Mouse (Mus musculus): Measurements from ENCODE around the gene Tpgs1.

Gene Tpgs1

GRCm38 (mm10) chr10:79668771-79669575, at the start of gene Tpgs1:
Gene Tpgs1 (plus strand): TSS chr10:79669369.
- peak; percentile 76 to 93 for DNase-seq (ENCODE audit: low spot score in 2 of 2)

- DNase-seq (ENCODE audit: low spot score in 2 of 2) = no peak
These were observed 45.2 kb upstream of the Tpgs1 start for GRCm38 (mm10) chr10:79623950-79624349.

- DNase-seq (ENCODE audit: low spot score in 2 of 2) = no peak
These were observed 43.8 kb upstream of the Tpgs1 start for GRCm38 (mm10) chr10:79625398-79625797.

- DNase-seq (ENCODE audit: low spot score in 2 of 2) = no peak
These were observed 43.0 kb upstream of the Tpgs1 start for GRCm38 (mm10) chr10:79626156-79626555.

GRCm38 (mm10) chr10:79628377-79628776, 40.8 kb upstream of the Tpgs1 start:
- DNase-seq (ENCODE audit: low spot score in 2 of 2) = no peak

GRCm38 (mm10) chr10:79631432-79631831, 37.7 kb upstream of the Tpgs1 start:
- peak in 1 of 2 experiments; percentile 84 for DNase-seq (ENCODE audit: low spot score in 2 of 2)

- DNase-seq (ENCODE audit: low spot score in 2 of 2) = no peak
These were observed 36.0 kb upstream of the Tpgs1 start for GRCm38 (mm10) chr10:79633006-79633777.

- DNase-seq (ENCODE audit: low spot score in 2 of 2) = no peak
These were observed 32.9 kb upstream of the Tpgs1 start for GRCm38 (mm10) chr10:79636287-79636686.

- peak; percentile 61 to 74 for DNase-seq (ENCODE audit: low spot score in 2 of 2)
These were observed 31.8 kb upstream of the Tpgs1 start, which contains the start of gene Shc2 for GRCm38 (mm10) chr10:79637128-79638110. Gene Shc2 (minus strand): TSS chr10:79637918.

GRCm38 (mm10) chr10:79638486-79639204, 30.5 kb upstream of the Tpgs1 start:
- peak in 1 of 2 experiments; percentile 59 for DNase-seq (ENCODE audit: low spot score in 2 of 2)

GRCm38 (mm10) chr10:79645711-79646110, 23.5 kb upstream of the Tpgs1 start, which contains the start of gene Odf3l2:
Gene Odf3l2 (minus strand): TSS chr10:79645738.
- DNase-seq (ENCODE audit: low spot score in 2 of 2) = no peak

GRCm38 (mm10) chr10:79649070-79649751, 20.0 kb upstream of the Tpgs1 start:
- DNase-seq (ENCODE audit: low spot score in 2 of 2) = peak; percentile 61 to 89

GRCm38 (mm10) chr10:79652789-79653188, 16.4 kb upstream of the Tpgs1 start:
- DNase-seq (ENCODE audit: low spot score in 2 of 2) = no peak

- DNase-seq (ENCODE audit: low spot score in 2 of 2) = no peak
These were observed 14.2 kb upstream of the Tpgs1 start for GRCm38 (mm10) chr10:79654946-79655395.

GRCm38 (mm10) chr10:79658829-79659228, 10.3 kb upstream of the Tpgs1 start:
- DNase-seq (ENCODE audit: low spot score in 2 of 2) = no peak

GRCm38 (mm10) chr10:79660298-79660697, 8.9 kb upstream of the Tpgs1 start:
- no peak for DNase-seq (ENCODE audit: low spot score in 2 of 2)

- no peak for DNase-seq (ENCODE audit: low spot score in 2 of 2)
These were observed 7.3 kb upstream of the Tpgs1 start for GRCm38 (mm10) chr10:79661861-79662260.

- DNase-seq (ENCODE audit: low spot score in 2 of 2) = peak; percentile 67 to 85
These were observed 5.0 kb upstream of the Tpgs1 start, which contains the start of gene Madcam1 for GRCm38 (mm10) chr10:79664131-79664665. Gene Madcam1 (plus strand): TSS chr10:79664559.

- no peak for DNase-seq (ENCODE audit: low spot score in 2 of 2)
These were observed 4.1 kb upstream of the Tpgs1 start for GRCm38 (mm10) chr10:79665051-79665450.

- DNase-seq (ENCODE audit: low spot score in 2 of 2) = no peak
These were observed 2.7 kb upstream of the Tpgs1 start for GRCm38 (mm10) chr10:79666493-79666892.

All from cerebellum, postnatal 4 days (tissue).